Mouse (Mus musculus): ENCODE measurements around the gene Ccdc93. TPM values are rescaled to one million over a fixed set of nuclear protein-coding genes. Genes with fewer than 3 reads are reported as not detected.
A peak's percentile ranks its signal among the peaks of the same experiment; 100 is the strongest.

The Ccdc93 gene
- polyA plus RNA-seq, 1 experiment from 2014 or later: 10.8 TPM

DNA sequence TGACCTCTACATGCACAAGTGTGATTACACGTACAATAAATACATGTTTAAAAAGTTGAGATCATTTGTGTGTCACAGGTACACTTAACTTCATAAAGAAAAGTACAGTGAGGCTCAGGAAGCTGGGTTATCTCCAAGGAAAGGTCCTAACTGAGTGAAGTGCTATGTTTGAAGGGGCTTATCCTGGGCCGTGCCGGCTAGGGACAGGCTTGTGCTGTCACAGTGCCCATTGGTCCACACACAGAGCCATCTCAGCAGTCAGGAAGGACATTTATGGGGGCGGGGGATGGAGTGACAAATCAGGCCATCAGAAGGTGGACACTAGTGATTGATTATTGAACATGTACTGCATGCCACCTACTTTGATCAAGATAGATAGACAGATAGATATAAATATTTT lies 22.2 kb downstream of the Ccdc93 start:
- no peak overlapping the region for H3K27ac ChIP-seq (replicated peaks; ENCODE audit: low read depth, low read length)
- ATAC-seq (ENCODE audit: insufficient number of reproducible peaks, low FRiP score, low TSS enrichment, low read depth): no peak
- no peak overlapping the region for H3K4me2 ChIP-seq (ENCODE audit: low read depth, severe bottlenecking)
- H3K9me3 ChIP-seq (ENCODE audit: control insufficient read depth, low read length): no peaks in the 10 kb centered on the region
- H3K9ac ChIP-seq (ENCODE audit: low read length): no peak overlapping the region
- no peaks in the 10 kb centered on the region for H3K27me3 ChIP-seq (ENCODE audit: control insufficient read depth, insufficient read depth, low read length)
- DNase-seq (ENCODE audit: low spot score): no peak
- 84% methylated on average over 4 of the region's 4 CpGs for WGBS
- peaks cover 2% of the 10 kb centered on the region; the same call in 1 of the 2 replicates for H3K36me3 ChIP-seq (ENCODE audit: control insufficient read depth, insufficient read depth, low read length)
- H3K4me1 ChIP-seq (ENCODE audit: control insufficient read depth, insufficient read depth, low read length): no peaks in the 10 kb centered on the region; the same call in 1 of the 2 replicates
- no peak overlapping the region for H3K4me3 ChIP-seq (ENCODE audit: low read depth, low read length)

DNA sequence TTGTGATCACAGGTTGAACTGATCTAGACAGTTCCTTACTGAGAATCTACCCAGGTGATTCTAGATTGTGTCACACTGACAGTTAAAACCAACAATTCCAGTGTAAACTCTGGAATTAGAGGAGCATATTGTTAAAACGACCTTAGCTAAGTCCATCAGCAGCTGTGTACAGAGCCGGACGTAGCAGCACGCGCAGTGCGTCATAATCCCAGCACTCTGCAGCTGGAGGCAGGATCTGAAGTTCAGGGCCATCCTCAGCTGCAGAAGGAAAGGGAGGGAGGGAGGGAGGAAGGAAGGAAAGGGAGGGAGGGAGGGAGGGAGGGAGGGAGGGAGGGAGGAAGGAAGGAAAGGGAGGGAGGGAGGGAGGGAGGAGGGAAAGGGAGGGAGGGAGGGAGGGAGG lies 24.1 kb downstream of the Ccdc93 start:
- Histone ChIP-seq H3K9ac (ENCODE audit: low read length) (no peak overlapping the region), H3K9me3 (ENCODE audit: control insufficient read depth, low read length) (no peaks in the 10 kb centered on the region), H3K27ac (replicated peaks; ENCODE audit: low read depth, low read length) (no peak overlapping the region), H3K4me2 (ENCODE audit: low read depth, severe bottlenecking) (no peak overlapping the region), H3K36me3 (ENCODE audit: control insufficient read depth, insufficient read depth, low read length) (peaks cover 2% of the 10 kb centered on the region; the same call in 1 of the 2 replicates), H3K4me3 (ENCODE audit: low read depth, low read length) (no peak overlapping the region), H3K27me3 (ENCODE audit: control insufficient read depth, insufficient read depth, low read length) (no peaks in the 10 kb centered on the region), H3K4me1 (ENCODE audit: control insufficient read depth, insufficient read depth, low read length) (no peaks in the 10 kb centered on the region; the same call in 1 of the 2 replicates)
- ATAC-seq (ENCODE audit: insufficient number of reproducible peaks, low FRiP score, low TSS enrichment, low read depth) (no peak), DNase-seq (ENCODE audit: low spot score) (no peak)
- WGBS: 59% methylated on average over 6 of the region's 6 CpGs

DNA sequence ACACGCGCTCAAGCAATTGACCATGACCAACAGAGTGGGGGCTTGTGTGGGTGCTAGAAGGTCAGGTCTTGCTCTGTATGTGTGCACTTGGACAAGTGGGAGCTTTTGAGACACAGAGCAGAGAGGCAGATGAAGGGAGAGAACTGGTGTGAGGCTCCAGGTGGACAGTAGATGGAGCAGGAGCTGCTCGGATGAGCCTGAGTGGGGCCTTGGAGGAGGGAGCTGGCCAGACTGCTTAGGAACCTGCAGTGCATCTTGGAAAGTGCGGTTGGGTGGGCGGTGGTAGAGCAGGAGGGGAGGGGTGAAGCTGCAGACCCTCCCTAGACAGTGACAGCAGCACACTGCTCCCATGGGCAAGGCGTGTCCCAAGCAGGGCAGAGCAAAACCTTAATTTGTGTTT lies 29.2 kb downstream of the Ccdc93 start:
- Histone ChIP-seq H3K9me3 (ENCODE audit: control insufficient read depth, low read length) (no peaks in the 10 kb centered on the region), H3K27ac (replicated peaks; ENCODE audit: low read depth, low read length) (no peak overlapping the region), H3K27me3 (ENCODE audit: control insufficient read depth, insufficient read depth, low read length) (no peaks in the 10 kb centered on the region), H3K4me2 (ENCODE audit: low read depth, severe bottlenecking) (no peak overlapping the region), H3K9ac (ENCODE audit: low read length) (no peak overlapping the region), H3K36me3 (ENCODE audit: control insufficient read depth, insufficient read depth, low read length) (0 out of 2 replicates have a peak, but pooled peaks cover 2% of the 10 kb centered on the region), H3K4me1 (ENCODE audit: control insufficient read depth, insufficient read depth, low read length) (no peaks in the 10 kb centered on the region), H3K4me3 (ENCODE audit: low read depth, low read length) (no peak overlapping the region)
- whole genome bisulfite sequencing: 73% methylated on average over 6 of the region's 6 CpGs
- DNase-seq (ENCODE audit: low spot score): no peak
- no peak for ATAC-seq (ENCODE audit: insufficient number of reproducible peaks, low FRiP score, low TSS enrichment, low read depth)

DNA sequence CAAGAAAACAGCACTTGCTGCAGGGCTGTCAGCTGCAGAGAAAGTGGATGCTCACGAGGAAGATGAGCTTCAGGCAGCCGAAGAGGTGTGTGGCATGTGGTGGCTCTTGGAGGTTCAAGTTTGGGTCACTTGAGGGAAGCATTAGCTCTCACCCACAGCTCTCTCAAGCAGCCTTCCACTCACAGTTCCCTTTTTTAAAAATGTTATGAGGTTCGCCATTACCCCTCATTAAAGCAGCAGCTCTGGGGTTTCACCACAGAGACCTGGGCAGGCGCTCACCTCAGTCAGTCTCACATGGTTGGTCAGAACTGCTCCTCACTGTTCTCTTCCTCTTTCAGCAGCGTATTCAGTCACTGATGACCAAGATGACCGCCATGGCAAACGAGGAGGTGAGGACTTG lies 31.0 kb downstream of the Ccdc93 start:
- H3K9ac ChIP-seq (ENCODE audit: low read length): no peak overlapping the region
- no peaks in the 10 kb centered on the region for H3K9me3 ChIP-seq (ENCODE audit: control insufficient read depth, low read length)
- no peak overlapping the region for H3K27ac ChIP-seq (replicated peaks; ENCODE audit: low read depth, low read length)
- H3K27me3 ChIP-seq (ENCODE audit: control insufficient read depth, insufficient read depth, low read length): no peaks in the 10 kb centered on the region
- 87% methylated on average over 7 of the region's 7 CpGs for WGBS
- H3K4me2 ChIP-seq (ENCODE audit: low read depth, severe bottlenecking): no peak overlapping the region
- ATAC-seq (ENCODE audit: insufficient number of reproducible peaks, low FRiP score, low TSS enrichment, low read depth) (no peak), DNase-seq (ENCODE audit: low spot score) (no peak)
- no peak overlapping the region for H3K4me3 ChIP-seq (ENCODE audit: low read depth, low read length)
- no peaks in the 10 kb centered on the region for H3K4me1 ChIP-seq (ENCODE audit: control insufficient read depth, insufficient read depth, low read length)
- H3K36me3 ChIP-seq (ENCODE audit: control insufficient read depth, insufficient read depth, low read length): no peaks in the 10 kb centered on the region

DNA sequence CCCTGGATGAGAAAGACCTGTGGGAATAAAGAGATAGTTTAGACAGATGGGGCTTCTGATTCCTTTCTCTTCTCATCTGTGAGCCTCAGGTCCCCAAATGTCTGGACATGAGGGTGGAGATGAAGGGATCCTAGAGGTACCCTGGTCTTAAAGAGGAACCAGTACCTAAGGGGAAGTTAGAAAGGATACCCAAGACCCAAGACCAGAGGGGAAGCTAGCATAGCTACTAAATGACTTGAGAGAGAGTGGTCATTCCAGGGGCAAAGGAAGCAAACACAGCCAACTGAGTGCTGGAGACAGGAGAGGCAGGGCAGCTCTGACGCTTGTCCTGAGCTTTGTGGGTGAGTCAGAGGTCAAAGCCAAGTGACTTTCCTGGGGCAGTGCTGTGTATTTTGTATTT lies 31.8 kb downstream of the Ccdc93 start:
- no peaks in the 10 kb centered on the region for H3K4me1 ChIP-seq (ENCODE audit: control insufficient read depth, insufficient read depth, low read length)
- H3K4me3 ChIP-seq (ENCODE audit: low read depth, low read length): no peak overlapping the region
- WGBS: 100% methylated on average over 1 of the region's 1 CpGs
- no peak overlapping the region for H3K27ac ChIP-seq (replicated peaks; ENCODE audit: low read depth, low read length)
- no peaks in the 10 kb centered on the region for H3K27me3 ChIP-seq (ENCODE audit: control insufficient read depth, insufficient read depth, low read length)
- no peak for DNase-seq (ENCODE audit: low spot score)
- no peaks in the 10 kb centered on the region for H3K9me3 ChIP-seq (ENCODE audit: control insufficient read depth, low read length)
- H3K9ac ChIP-seq (ENCODE audit: low read length): no peak overlapping the region
- no peak for ATAC-seq (ENCODE audit: insufficient number of reproducible peaks, low FRiP score, low TSS enrichment, low read depth)
- no peaks in the 10 kb centered on the region for H3K36me3 ChIP-seq (ENCODE audit: control insufficient read depth, insufficient read depth, low read length)
- H3K4me2 ChIP-seq (ENCODE audit: low read depth, severe bottlenecking): no peak overlapping the region

DNA sequence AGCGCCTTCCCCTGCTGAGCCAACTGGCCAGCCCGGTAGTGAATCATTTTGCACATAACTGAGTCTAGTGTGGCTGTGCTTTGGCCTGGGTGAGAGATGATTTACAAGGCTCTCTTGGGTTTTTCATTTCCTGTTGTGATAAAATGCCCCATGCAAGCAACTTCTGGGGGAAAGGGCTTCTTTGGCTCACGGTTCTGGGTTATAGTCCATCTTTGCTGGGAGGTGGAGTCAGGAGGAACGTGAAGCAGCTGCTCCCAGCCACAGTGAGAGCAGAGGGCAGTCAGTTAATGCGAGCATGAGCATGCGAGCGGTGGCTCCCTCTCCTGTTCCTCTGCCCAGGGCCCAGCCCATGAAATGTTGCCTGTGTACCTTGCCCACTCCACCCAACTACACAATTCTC lies 33.0 kb downstream of the Ccdc93 start:
- ATAC-seq (ENCODE audit: insufficient number of reproducible peaks, low FRiP score, low TSS enrichment, low read depth) (peak; percentile 56; the same call in 1 of the 2 replicates), DNase-seq (ENCODE audit: low spot score) (no peak)
- peak overlapping the region; percentile 33; the same call in 1 of the 2 replicates for H3K27ac ChIP-seq (replicated peaks; ENCODE audit: low read depth, low read length)
- H3K4me3 ChIP-seq (ENCODE audit: low read depth, low read length): no peak overlapping the region
- H3K36me3 ChIP-seq (ENCODE audit: control insufficient read depth, insufficient read depth, low read length): no peaks in the 10 kb centered on the region
- WGBS: 66% methylated on average over 7 of the region's 7 CpGs
- no peak overlapping the region for H3K9ac ChIP-seq (ENCODE audit: low read length)
- H3K9me3 ChIP-seq (ENCODE audit: control insufficient read depth, low read length): no peaks in the 10 kb centered on the region
- H3K4me2 ChIP-seq (ENCODE audit: low read depth, severe bottlenecking): no peak overlapping the region
- no peaks in the 10 kb centered on the region for H3K27me3 ChIP-seq (ENCODE audit: control insufficient read depth, insufficient read depth, low read length)
- H3K4me1 ChIP-seq (ENCODE audit: control insufficient read depth, insufficient read depth, low read length): no peaks in the 10 kb centered on the region

DNA sequence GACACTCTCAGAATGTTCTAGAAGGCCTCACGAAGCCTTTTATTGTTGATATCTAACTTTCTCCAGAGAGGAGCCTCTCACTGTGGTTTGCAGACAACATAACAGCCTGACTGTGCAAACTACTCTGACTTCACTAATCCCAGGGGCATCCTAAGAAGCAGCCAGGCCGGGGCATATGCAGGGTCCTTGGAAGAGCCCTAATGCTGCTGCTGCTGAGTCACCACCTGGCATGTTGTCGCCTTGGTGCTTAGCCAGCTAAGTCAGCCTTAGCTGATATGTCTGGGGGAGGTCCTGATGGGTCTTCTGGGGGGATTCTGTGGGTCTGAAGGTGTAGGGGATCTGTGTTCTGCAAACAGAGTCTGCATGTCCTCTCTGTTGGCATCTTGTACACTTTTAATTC lies 35.4 kb downstream of the Ccdc93 start:
- no peaks in the 10 kb centered on the region for H3K9me3 ChIP-seq (ENCODE audit: control insufficient read depth, low read length)
- 88% methylated on average over 3 of the region's 3 CpGs for WGBS
- H3K4me3 ChIP-seq (ENCODE audit: low read depth, low read length): no peak overlapping the region
- no peak overlapping the region for H3K9ac ChIP-seq (ENCODE audit: low read length)
- H3K4me2 ChIP-seq (ENCODE audit: low read depth, severe bottlenecking): no peak overlapping the region
- H3K27ac ChIP-seq (replicated peaks; ENCODE audit: low read depth, low read length): no peak overlapping the region
- no peaks in the 10 kb centered on the region for H3K36me3 ChIP-seq (ENCODE audit: control insufficient read depth, insufficient read depth, low read length)
- DNase-seq (ENCODE audit: low spot score) (no peak), ATAC-seq (ENCODE audit: insufficient number of reproducible peaks, low FRiP score, low TSS enrichment, low read depth) (no peak)
- H3K4me1 ChIP-seq (ENCODE audit: control insufficient read depth, insufficient read depth, low read length): no peaks in the 10 kb centered on the region
- H3K27me3 ChIP-seq (ENCODE audit: control insufficient read depth, insufficient read depth, low read length): no peaks in the 10 kb centered on the region

DNA sequence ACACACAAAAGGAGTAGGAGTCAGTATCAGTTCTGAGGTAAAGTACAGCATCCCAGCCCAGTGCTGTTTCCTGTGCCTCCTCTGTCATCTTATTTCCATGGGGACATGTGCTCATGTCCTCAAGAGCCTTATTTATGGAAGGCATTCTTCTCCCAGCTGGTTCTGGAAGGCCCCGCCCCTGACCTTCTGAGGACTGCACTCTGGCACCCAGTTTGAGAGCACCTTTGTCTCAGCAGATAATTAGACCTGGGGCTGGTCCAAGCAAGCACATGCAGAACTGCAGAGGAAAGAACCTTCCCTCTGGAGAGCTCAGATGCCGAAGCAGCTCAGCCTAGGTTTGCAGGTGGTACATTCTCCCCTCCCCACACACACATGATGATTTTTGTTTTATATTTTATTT lies 37.4 kb downstream of the Ccdc93 start:
- no peak for ATAC-seq (ENCODE audit: insufficient number of reproducible peaks, low FRiP score, low TSS enrichment, low read depth)
- no peaks in the 10 kb centered on the region for H3K9me3 ChIP-seq (ENCODE audit: control insufficient read depth, low read length)
- no peaks in the 10 kb centered on the region for H3K27me3 ChIP-seq (ENCODE audit: control insufficient read depth, insufficient read depth, low read length)
- H3K4me2 ChIP-seq (ENCODE audit: low read depth, severe bottlenecking): no peak overlapping the region
- H3K9ac ChIP-seq (ENCODE audit: low read length): no peak overlapping the region
- no peaks in the 10 kb centered on the region for H3K36me3 ChIP-seq (ENCODE audit: control insufficient read depth, insufficient read depth, low read length)
- no peak for DNase-seq (ENCODE audit: low spot score)
- WGBS: 86% methylated on average over 2 of the region's 2 CpGs
- H3K4me3 ChIP-seq (ENCODE audit: low read depth, low read length): no peak overlapping the region
- H3K4me1 ChIP-seq (ENCODE audit: control insufficient read depth, insufficient read depth, low read length): no peaks in the 10 kb centered on the region
- H3K27ac ChIP-seq (replicated peaks; ENCODE audit: low read depth, low read length): no peak overlapping the region

DNA sequence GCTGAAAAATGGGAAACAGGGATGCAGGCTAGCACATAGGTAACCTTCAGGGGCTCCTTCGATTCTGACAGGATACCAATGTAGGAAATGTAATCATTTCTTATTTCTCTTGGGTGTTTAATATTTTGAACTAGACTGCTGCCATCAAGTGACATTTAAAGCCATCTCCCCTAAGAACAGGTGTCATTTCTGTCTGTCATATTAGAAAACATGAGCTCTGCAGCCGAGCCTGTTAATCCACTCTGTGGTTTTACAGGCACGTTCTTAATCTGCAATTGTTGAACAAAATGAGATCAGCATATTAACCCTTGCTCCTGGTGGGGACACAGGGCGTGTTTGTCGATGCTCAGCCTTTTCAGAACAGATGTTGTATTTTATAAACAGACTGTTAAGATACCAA lies 40.7 kb downstream of the Ccdc93 start:
- WGBS: 83% methylated on average over 5 of the region's 5 CpGs
- Histone ChIP-seq H3K4me1 (ENCODE audit: control insufficient read depth, insufficient read depth, low read length) (no peaks in the 10 kb centered on the region), H3K27me3 (ENCODE audit: control insufficient read depth, insufficient read depth, low read length) (no peaks in the 10 kb centered on the region), H3K27ac (replicated peaks; ENCODE audit: low read depth, low read length) (no peak overlapping the region), H3K9ac (ENCODE audit: low read length) (no peak overlapping the region), H3K36me3 (ENCODE audit: control insufficient read depth, insufficient read depth, low read length) (no peaks in the 10 kb centered on the region), H3K4me2 (ENCODE audit: low read depth, severe bottlenecking) (no peak overlapping the region), H3K4me3 (ENCODE audit: low read depth, low read length) (no peak overlapping the region), H3K9me3 (ENCODE audit: control insufficient read depth, low read length) (no peaks in the 10 kb centered on the region)
- DNase-seq (ENCODE audit: low spot score) (no peak), ATAC-seq (ENCODE audit: insufficient number of reproducible peaks, low FRiP score, low TSS enrichment, low read depth) (no peak)
